Mouse (Mus musculus) right cerebral cortex, adult 2 months (tissue): Measurements from ENCODE around the gene Zkscan2.

ENCODE experiments used
- DNase-seq, 2 experiments: peaks; one replicate each; pipeline ENCODE4 v3.0.0; 2021 to 2022; ENCODE audit warnings: low spot score in 2 of 2

The Zkscan2 gene

DNA sequence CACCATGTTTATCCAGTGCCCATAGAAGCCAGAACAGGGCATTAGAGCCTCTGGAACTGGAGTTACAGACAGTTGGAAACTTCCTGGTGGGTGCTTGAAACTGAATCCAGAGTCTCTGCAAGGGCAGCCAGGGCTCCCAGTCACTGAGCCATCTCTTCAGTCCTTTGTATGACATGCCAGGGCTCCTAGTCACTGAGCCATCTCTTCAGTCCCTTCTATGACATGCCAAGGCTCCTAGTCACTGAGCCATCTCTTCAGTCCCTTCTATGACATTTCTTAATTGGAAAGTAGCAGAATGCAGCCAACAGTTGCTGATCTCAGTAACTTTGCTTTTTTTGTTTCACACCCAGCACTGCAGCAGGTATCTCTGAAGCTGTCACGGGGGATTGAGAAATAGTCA is 58.2 kb downstream of the Zkscan2 start:
- no peak for DNase-seq

DNA sequence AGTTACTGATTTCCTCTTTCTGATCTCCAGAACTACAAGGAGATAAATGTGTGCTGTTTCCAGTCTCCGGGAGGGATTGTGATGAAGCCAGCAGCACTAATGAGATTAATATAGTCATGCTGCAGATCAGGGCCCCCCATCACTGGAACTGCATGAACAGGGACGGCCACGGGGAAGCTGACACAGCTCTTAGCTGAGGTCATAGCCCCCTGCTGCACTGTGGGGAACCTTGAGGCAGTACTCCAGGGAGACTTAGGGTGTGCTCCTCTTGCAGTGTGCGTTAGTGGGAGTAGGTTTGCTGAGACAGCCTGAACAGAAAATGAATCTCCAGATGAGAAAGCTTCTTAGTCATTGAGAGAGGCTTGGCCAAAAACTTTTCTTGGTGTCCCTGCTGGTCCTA is 69.0 kb downstream of the Zkscan2 start:
- DNase-seq, result no peak

DNA sequence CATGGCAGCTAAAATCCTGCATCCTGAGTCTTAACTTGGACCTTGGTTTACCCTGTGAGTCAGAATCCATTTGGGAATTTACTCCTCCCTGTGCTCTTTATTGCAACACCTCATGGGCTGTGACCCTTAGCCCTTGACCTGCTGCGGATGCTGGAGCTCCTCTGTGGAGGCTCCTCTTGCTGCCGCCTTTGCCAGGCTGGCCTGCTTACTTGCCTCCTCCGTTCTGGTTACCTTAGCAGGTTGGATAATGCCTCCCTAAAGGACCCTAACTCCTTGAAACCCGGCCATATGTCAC is 69.9 kb downstream of the Zkscan2 start:
- no peak for DNase-seq

DNA sequence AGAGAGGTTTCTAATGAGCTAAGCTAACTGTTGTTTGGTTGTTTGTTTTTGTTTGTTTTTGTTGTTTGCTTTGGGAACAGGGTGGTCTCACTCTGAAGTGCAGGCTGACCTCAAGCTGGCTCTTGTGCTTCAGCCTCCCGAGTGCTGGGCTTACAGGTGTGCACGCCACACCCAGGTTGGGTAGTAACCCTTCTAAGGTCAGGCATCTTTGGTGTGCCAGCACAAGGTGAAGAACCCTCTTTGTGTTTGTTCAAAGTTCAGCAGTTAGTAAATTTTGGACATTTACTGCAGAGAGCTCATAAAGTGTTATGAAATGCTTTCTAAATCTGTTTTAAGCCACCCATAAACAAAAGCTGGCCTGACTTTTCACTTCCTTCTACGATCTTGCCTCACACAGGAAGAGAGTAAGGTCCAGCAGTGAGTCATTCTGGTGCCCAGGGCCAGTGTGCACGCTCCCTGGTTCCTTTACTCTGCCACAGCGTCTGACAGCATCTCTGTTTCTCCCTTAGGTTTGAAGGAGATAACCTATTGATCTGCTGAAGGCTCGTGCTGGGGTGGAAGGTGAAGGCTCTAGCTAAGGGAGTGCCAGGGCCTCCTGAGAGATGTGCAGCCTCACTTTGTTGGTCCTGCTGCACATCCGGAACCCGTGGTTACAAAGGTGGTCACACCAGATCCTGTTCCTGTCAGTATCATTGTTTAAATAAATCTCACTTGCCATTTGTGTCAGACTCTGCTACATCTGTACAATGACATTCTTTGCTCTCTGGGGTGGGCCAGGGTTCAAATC is 70.4 kb downstream of the Zkscan2 start:
- no peak for DNase-seq
